In the genomic region with DNA sequence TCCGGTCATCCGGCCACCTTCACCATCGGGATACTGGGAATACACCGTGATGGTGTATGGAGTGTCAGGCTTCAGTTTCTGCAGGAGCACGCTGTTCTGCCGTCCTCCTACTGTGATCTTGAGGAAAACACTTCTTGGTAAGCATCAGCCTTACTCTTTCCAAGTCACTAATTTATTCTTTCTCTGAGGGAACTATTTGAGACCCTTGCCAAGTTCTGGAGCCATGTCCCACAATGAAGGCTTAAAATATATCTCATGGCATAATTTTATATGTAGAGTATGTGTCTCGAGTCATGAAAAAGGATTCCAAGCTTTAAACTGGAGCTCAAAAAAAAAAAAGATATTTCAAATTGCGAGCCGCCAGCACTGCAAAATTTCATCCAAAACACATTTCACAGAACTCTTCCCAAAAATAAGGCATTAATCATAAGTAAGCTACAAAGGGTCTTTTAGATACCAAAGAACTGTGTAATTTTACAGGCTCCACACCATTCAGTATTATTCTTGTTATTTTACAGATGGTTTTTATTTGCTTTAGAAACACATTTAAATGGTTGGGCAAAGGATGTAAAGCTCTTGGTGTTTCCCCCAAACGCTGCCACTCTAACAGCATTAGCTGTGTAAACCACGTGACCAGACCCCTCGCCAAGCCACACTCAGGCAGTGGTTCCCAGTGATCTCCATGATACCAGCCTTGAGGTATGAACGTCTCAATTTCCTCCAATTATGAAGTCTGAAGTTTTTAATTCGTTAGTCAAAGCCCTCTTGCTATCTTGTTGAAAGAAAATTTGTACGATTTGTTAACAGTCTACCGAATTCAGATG, we compare ENCODE assay signal across 1 mouse cellular context.
A peak's percentile ranks its signal among the peaks of the same experiment; 100 is the strongest.
TF ChIP-seq lines count a peak whose summit lies in the region.

No protein-coding gene starts in this region.

TF ChIP-seq in CH12.LX, 34 proteins besides CTCF, POLR2A, EP300 and RAD21 (continued from another document):
- TF ChIP-seq JUN (IDR thresholded peaks at IDR 0.05; ENCODE audit: insufficient read depth, low read depth, low read length) (no peak), TBP (conservative IDR thresholded peaks at IDR 0.05; ENCODE audit: low read depth, low read length) (no peak), TCF12 (IDR thresholded peaks at IDR 0.05; ENCODE audit: low read depth, low read length) (no peak), USF1 (IDR thresholded peaks at IDR 0.05; ENCODE audit: low read depth, low read length) (peak; percentile 29), MYC (IDR thresholded peaks at IDR 0.05; ENCODE audit: low read depth, low read length) (no peak)
